In genomic region chr4:7269047-7269446, GRCm38 (mm10) we compare ENCODE assay signal across 17 mouse cellular contexts.
"Had no signal": no experiment of that assay in that cellular context is flagged by ENCODE, and none has a peak within 500 bp of the region (broad histone marks: within the 10 kb centered on the region; RNA-seq: fewer than 3 reads in every experiment).

No protein-coding gene starts in this region.

- ATAC-seq: midbrain, embryonic 13.5 days; midbrain, embryonic 16.5 days had no signal

- H3K27me3 ChIP-seq: liver, embryonic 15.5 days; lung, embryonic 15.5 days; megakaryocyte, embryonic 14.5 days; midbrain, embryonic 13.5 days had no signal

- H3K36me3 ChIP-seq: liver, embryonic 15.5 days; lung, embryonic 15.5 days; midbrain, embryonic 10.5 days; midbrain, embryonic 13.5 days had no signal

- H3K9me3 ChIP-seq: liver, embryonic 15.5 days; lung, embryonic 15.5 days; megakaryocyte, embryonic 14.5 days; midbrain, embryonic 10.5 days; midbrain, embryonic 13.5 days had no signal

- H3K4me3 ChIP-seq: left cerebral cortex, adult 2 months; liver, embryonic 15.5 days; lung, embryonic 15.5 days; megakaryocyte, embryonic 14.5 days; midbrain, embryonic 10.5 days; midbrain, embryonic 13.5 days; myocyte had no signal

- H3K4me1 ChIP-seq: liver, embryonic 15.5 days; lung, embryonic 15.5 days; midbrain, embryonic 10.5 days; midbrain, embryonic 13.5 days had no signal

- DNase-seq: kidney, postnatal 25 days; layer of hippocampus, postnatal 36 days; lung, adult 18-20 months; lung, postnatal 10 days; lung, postnatal 36 days; thymus, adult 18-20 months; thymus, postnatal 36 days had no signal

- H3K9ac ChIP-seq: liver, embryonic 15.5 days; lung, embryonic 15.5 days; midbrain, embryonic 13.5 days had no signal

- H3K4me2 ChIP-seq: liver, embryonic 11.5 days; liver, embryonic 15.5 days; lung, embryonic 15.5 days; midbrain, embryonic 13.5 days had no signal

- H3K27ac ChIP-seq: kidney, postnatal 0 days; left cerebral cortex, adult 2 months; liver, embryonic 15.5 days; lung, embryonic 15.5 days; midbrain, embryonic 10.5 days; midbrain, embryonic 13.5 days had no signal
